Mouse (Mus musculus): ENCODE measurements around the gene Kctd13.

- TF ChIP-seq POLR2A (IDR thresholded peaks at IDR 0.05; ENCODE audit: borderline replicate concordance, control insufficient read depth, low read depth, low read length): no peak
- no peak for TF ChIP-seq CTCF (IDR thresholded peaks at IDR 0.05; ENCODE audit: control insufficient read depth, insufficient read depth, low read length)
Measured at GRCm38 (mm10) chr7:126952646-126953045, 24.0 kb downstream of the Kctd13 start.

All from bone marrow, adult 2 months (tissue).